Comparison of ENCODE assay signal across 8 mouse cellular contexts in genomic region chr5:112573916-112574315, GRCm38 (mm10). TPM values are rescaled to one million over a fixed set of nuclear protein-coding genes. Genes with fewer than 3 reads are reported as not detected.
A peak's percentile ranks its signal among the peaks of the same experiment; 100 is the strongest.
DNase-seq lines count a peak whose midpoint lies in the region; ATAC-seq lines count a peak whose summit lies in the region.

No protein-coding gene starts in this region.

- DNase-seq in CD4-positive, CD25-positive, alpha-beta regulatory T cell, adult 2 months (ENCODE audit: low read depth, low spot score), result peak; percentile 11
- peak; percentile 28 for DNase-seq in urinary bladder, postnatal 14 days (ENCODE audit: low spot score)
- DNase-seq in urinary bladder, postnatal 4 days (ENCODE audit: low spot score in 2 of 2), result no peak
- DNase-seq in frontal cortex, adult 2 months (ENCODE audit: extremely low spot score in 1 of 2, low spot score in 1 of 2), result peak; percentile 66 to 89
- DNase-seq in layer of hippocampus, postnatal 10 days (ENCODE audit: low spot score in 2 of 2), result peak; percentile 87 to 92
- peak; percentile 16 for DNase-seq in thymus, postnatal 0 days (ENCODE audit: low spot score)

- H3K9me3 ChIP-seq in midbrain, embryonic 12.5 days, result no peaks in the 10 kb centered on the region

- H3K4me2 ChIP-seq in midbrain, embryonic 12.5 days (replicated peaks), result peak overlapping the region; percentile 69

- peaks cover 31% of the 10 kb centered on the region for H3K4me1 ChIP-seq in midbrain, embryonic 12.5 days

- peak overlapping the region; percentile 54 for H3K4me3 ChIP-seq in midbrain, embryonic 12.5 days

- H3K27me3 ChIP-seq in midbrain, embryonic 12.5 days, result peaks cover 69% of the 10 kb centered on the region

- no peak overlapping the region for H3K9ac ChIP-seq in midbrain, embryonic 12.5 days (replicated peaks)

- ATAC-seq in CD4-positive, CD25-positive, alpha-beta regulatory T cell, adult 4 months, result no peak
- ATAC-seq in midbrain, embryonic 12.5 days (ENCODE audit: low FRiP score, low read depth), result no peak

- H3K27ac ChIP-seq in midbrain, embryonic 12.5 days (replicated peaks), result no peak overlapping the region

- WGBS in midbrain, embryonic 12.5 days, result 7% methylated on average over 8 of the region's 8 CpGs

- H3K36me3 ChIP-seq in midbrain, embryonic 12.5 days, result no peaks in the 10 kb centered on the region

RNA-seq across cellular contexts. Expression of gene Sez6l, which starts 3.1 kb away (rescaled TPM):
- polyA plus RNA-seq in CD4-positive, CD25-positive, alpha-beta regulatory T cell, adult 4 months (2017; shearing (Covaris generic)), result not detected
- 82.2 and 82.5 TPM in 2 replicates for polyA plus RNA-seq in frontal cortex, adult 2 months (2012; rRNA removed)
- 100 to 1,000 TPM; 192 TPM for total RNA-seq in layer of hippocampus, postnatal 10 days (2021)
- 16.4 and 18.7 TPM in 2 replicates for polyA plus RNA-seq in midbrain, embryonic 12.5 days (2016; fragmentation: Nextera tagmentation; extraction: Ambion mirVana)
- polyA plus RNA-seq in thymus, postnatal 0 days (2015; fragmentation: Nextera tagmentation; extraction: Ambion mirVana), result 0.23 and 0.25 TPM in 2 replicates

Comparison
In these comparisons a context has a peak if more than half of its experiments do, and no peak if none do; other contexts are left out.
1. DNase-seq: peak in CD4-positive, CD25-positive, alpha-beta regulatory T cell, adult 2 months (single experiment), urinary bladder, postnatal 14 days (single experiment), frontal cortex, adult 2 months (2 of 2), layer of hippocampus, postnatal 10 days (2 of 2) and thymus, postnatal 0 days (single experiment); none in urinary bladder, postnatal 4 days (0 of 2).
2. RNA of gene Sez6l, which starts 3.1 kb away (polyA plus RNA-seq): 82.2 to 82.5 TPM in frontal cortex, adult 2 months and 16.4 to 18.7 TPM in midbrain, embryonic 12.5 days; 0.23 to 0.25 TPM in thymus, postnatal 0 days and not detected in CD4-positive, CD25-positive, alpha-beta regulatory T cell, adult 4 months; every median in the first group is over 10 times any median in the second.